ENCODE assay signal across 15 mouse cellular contexts in genomic region chr14:72341590-72342154, GRCm38 (mm10).
DNase-seq lines count a peak whose midpoint lies in the region; ATAC-seq lines count a peak whose summit lies in the region.
"Had no signal": no experiment of that assay in that cellular context is flagged by ENCODE, and none has a peak within 500 bp of the region (broad histone marks: within the 10 kb centered on the region; RNA-seq: fewer than 3 reads in every experiment).

No protein-coding gene starts in this region.

- no peaks in the 10 kb centered on the region for H3K4me1 ChIP-seq in kidney, embryonic 16.5 days (ENCODE audit: insufficient read depth, low read length)
- peaks cover 10% of the 10 kb centered on the region for H3K4me1 ChIP-seq in midbrain, embryonic 13.5 days (replicated peaks)
- 0 out of 2 replicates have a peak, but pooled peaks cover 2% of the 10 kb centered on the region for H3K4me1 ChIP-seq in midbrain, embryonic 11.5 days (ENCODE audit: control insufficient read depth, insufficient read depth, low read length)
- H3K4me1 ChIP-seq in forebrain, embryonic 14.5 days (ENCODE audit: control insufficient read depth, insufficient read depth, low read length) = peaks cover 3% of the 10 kb centered on the region
- peaks cover 7% of the 10 kb centered on the region for H3K4me1 ChIP-seq in midbrain, embryonic 16.5 days (ENCODE audit: control insufficient read depth, insufficient read depth, low read length)
- H3K4me1 ChIP-seq: heart, embryonic 10.5 days had no signal

- H3K9ac ChIP-seq in kidney, embryonic 16.5 days (replicated peaks; ENCODE audit: low read length) = no peak overlapping the region
- no peak overlapping the region for H3K9ac ChIP-seq in midbrain, embryonic 13.5 days (replicated peaks)
- no peak overlapping the region for H3K9ac ChIP-seq in midbrain, embryonic 11.5 days (ENCODE audit: low read length)
- H3K9ac ChIP-seq in forebrain, embryonic 14.5 days (ENCODE audit: low read length) = no peak overlapping the region
- no peak overlapping the region for H3K9ac ChIP-seq in midbrain, embryonic 16.5 days (ENCODE audit: low read depth, low read length)
- H3K9ac ChIP-seq: embryonic facial prominence, embryonic 15.5 days; liver, postnatal 0 days had no signal

- no peaks in the 10 kb centered on the region for H3K9me3 ChIP-seq in kidney, embryonic 16.5 days (ENCODE audit: low read length)
- H3K9me3 ChIP-seq in midbrain, embryonic 13.5 days = no peaks in the 10 kb centered on the region
- H3K9me3 ChIP-seq in midbrain, embryonic 11.5 days (ENCODE audit: control insufficient read depth, low read length) = no peaks in the 10 kb centered on the region
- H3K9me3 ChIP-seq in forebrain, embryonic 14.5 days (replicated peaks; ENCODE audit: control insufficient read depth, low read length) = no peaks in the 10 kb centered on the region
- no peaks in the 10 kb centered on the region for H3K9me3 ChIP-seq in midbrain, embryonic 16.5 days (replicated peaks; ENCODE audit: control insufficient read depth, low read length, poor library complexity, severe bottlenecking)
- H3K9me3 ChIP-seq: embryonic facial prominence, embryonic 15.5 days; heart, embryonic 10.5 days; limb, embryonic 10.5 days had no signal

- peak; percentile 3 for DNase-seq in kidney, adult 9 months
- DNase-seq in midbrain, embryonic 11.5 days (ENCODE audit: low spot score, missing footprints) = no peak
- no peak for DNase-seq in forebrain, embryonic 14.5 days (ENCODE audit: low spot score)
- DNase-seq in left cerebral cortex, adult 9 months (ENCODE audit: low spot score in 2 of 2) = no peak
- DNase-seq: cerebellum, adult 2 months; gastrocnemius, postnatal 36 days; layer of hippocampus, adult 9-11 months; liver, postnatal 0 days had no signal

- no peak overlapping the region for H3K4me2 ChIP-seq in kidney, embryonic 16.5 days (replicated peaks; ENCODE audit: low read depth, low read length)
- peak overlapping the region; percentile 13; the same call in 1 of the 2 replicates for H3K4me2 ChIP-seq in midbrain, embryonic 13.5 days (replicated peaks)
- H3K4me2 ChIP-seq in midbrain, embryonic 11.5 days = no peak overlapping the region
- H3K4me2 ChIP-seq in forebrain, embryonic 14.5 days (ENCODE audit: low read length) = peak overlapping the region; percentile 28; the same call in 1 of the 2 replicates
- 0 out of 2 replicates have a peak overlapping the region, but pooled peaks have one; percentile 12 for H3K4me2 ChIP-seq in midbrain, embryonic 16.5 days (ENCODE audit: low read length)
- H3K4me2 ChIP-seq: embryonic facial prominence, embryonic 15.5 days had no signal

- H3K36me3 ChIP-seq in kidney, embryonic 16.5 days (ENCODE audit: insufficient read depth, low read length) = no peaks in the 10 kb centered on the region
- H3K36me3 ChIP-seq in midbrain, embryonic 13.5 days = no peaks in the 10 kb centered on the region
- H3K36me3 ChIP-seq in midbrain, embryonic 11.5 days (ENCODE audit: control insufficient read depth, insufficient read depth, low read length) = no peaks in the 10 kb centered on the region
- H3K36me3 ChIP-seq in forebrain, embryonic 14.5 days (ENCODE audit: control insufficient read depth, insufficient read depth, low read length) = no peaks in the 10 kb centered on the region
- H3K36me3 ChIP-seq in midbrain, embryonic 16.5 days (ENCODE audit: control insufficient read depth, insufficient read depth, low read length) = no peaks in the 10 kb centered on the region
- H3K36me3 ChIP-seq: embryonic facial prominence, embryonic 15.5 days; heart, embryonic 10.5 days; limb, embryonic 10.5 days had no signal

- no peak for ATAC-seq in kidney, embryonic 16.5 days (ENCODE audit: low FRiP score, low TSS enrichment)
- 0 out of 2 replicates have a peak, but pooled peaks have one; percentile 37 for ATAC-seq in midbrain, embryonic 13.5 days
- no peak for ATAC-seq in midbrain, embryonic 11.5 days (ENCODE audit: low FRiP score)
- ATAC-seq in forebrain, embryonic 14.5 days = peak; percentile 60; the same call in 1 of the 2 replicates
- peak; percentile 48; the same call in 1 of the 2 replicates for ATAC-seq in midbrain, embryonic 16.5 days
- ATAC-seq: liver, postnatal 0 days had no signal

- no peaks in the 10 kb centered on the region for H3K27me3 ChIP-seq in kidney, embryonic 16.5 days (ENCODE audit: insufficient read depth, low read length)
- no peaks in the 10 kb centered on the region for H3K27me3 ChIP-seq in midbrain, embryonic 13.5 days
- no peaks in the 10 kb centered on the region for H3K27me3 ChIP-seq in midbrain, embryonic 11.5 days (ENCODE audit: control insufficient read depth, insufficient read depth, low read length)
- H3K27me3 ChIP-seq in forebrain, embryonic 14.5 days (replicated peaks; ENCODE audit: control insufficient read depth, insufficient read depth, low read length) = no peaks in the 10 kb centered on the region
- no peaks in the 10 kb centered on the region for H3K27me3 ChIP-seq in midbrain, embryonic 16.5 days (ENCODE audit: control insufficient read depth, insufficient read depth, low read depth, low read length)
- H3K27me3 ChIP-seq: embryonic facial prominence, embryonic 15.5 days had no signal

- 66% methylated on average over 14 of the region's 14 CpGs for WGBS in kidney, embryonic 16.5 days
- WGBS in midbrain, embryonic 13.5 days = 52% methylated on average over 14 of the region's 14 CpGs
- WGBS in midbrain, embryonic 11.5 days = 73% methylated on average over 14 of the region's 14 CpGs
- WGBS in forebrain, embryonic 14.5 days = 25% methylated on average over 14 of the region's 14 CpGs
- WGBS in midbrain, embryonic 16.5 days = 43% methylated on average over 14 of the region's 14 CpGs

- H3K4me3 ChIP-seq in kidney, embryonic 16.5 days (ENCODE audit: low read length) = no peak overlapping the region
- H3K4me3 ChIP-seq in midbrain, embryonic 13.5 days (replicated peaks) = no peak overlapping the region
- no peak overlapping the region for H3K4me3 ChIP-seq in midbrain, embryonic 11.5 days (ENCODE audit: low read depth, low read length)
- no peak overlapping the region for H3K4me3 ChIP-seq in forebrain, embryonic 14.5 days (ENCODE audit: low read depth, low read length)
- H3K4me3 ChIP-seq in midbrain, embryonic 16.5 days (ENCODE audit: low read depth, low read length) = no peak overlapping the region
- H3K4me3 ChIP-seq: embryonic facial prominence, embryonic 15.5 days; heart, embryonic 10.5 days; left cerebral cortex, adult 2 months; limb, embryonic 10.5 days had no signal

- H3K27ac ChIP-seq in kidney, embryonic 16.5 days (ENCODE audit: low read length) = no peak overlapping the region
- H3K27ac ChIP-seq in midbrain, embryonic 13.5 days = 0 out of 2 replicates have a peak overlapping the region, but pooled peaks have one; percentile 7
- H3K27ac ChIP-seq in midbrain, embryonic 11.5 days (ENCODE audit: low read depth, low read length) = no peak overlapping the region
- H3K27ac ChIP-seq in forebrain, embryonic 14.5 days (ENCODE audit: low read depth, low read length) = no peak overlapping the region
- H3K27ac ChIP-seq in midbrain, embryonic 16.5 days (ENCODE audit: low read length) = peak overlapping the region; percentile 67
- H3K27ac ChIP-seq: embryonic facial prominence, embryonic 15.5 days; heart, embryonic 10.5 days; left cerebral cortex, adult 2 months; limb, embryonic 10.5 days had no signal

Comparison
In these comparisons a context has a peak if more than half of its experiments do, and no peak if none do; other contexts are left out.
1. ATAC-seq: peak in midbrain, embryonic 13.5 days (single experiment), forebrain, embryonic 14.5 days (single experiment) and midbrain, embryonic 16.5 days (single experiment); none in kidney, embryonic 16.5 days (single experiment) and midbrain, embryonic 11.5 days (single experiment).
2. H3K27ac ChIP-seq: peak in midbrain, embryonic 13.5 days (single experiment) and midbrain, embryonic 16.5 days (single experiment); none in kidney, embryonic 16.5 days (single experiment), midbrain, embryonic 11.5 days (single experiment) and forebrain, embryonic 14.5 days (single experiment).
3. H3K4me2 ChIP-seq: peak in midbrain, embryonic 13.5 days (single experiment), forebrain, embryonic 14.5 days (single experiment) and midbrain, embryonic 16.5 days (single experiment); none in kidney, embryonic 16.5 days (single experiment) and midbrain, embryonic 11.5 days (single experiment).